Mouse (Mus musculus) cerebellum, adult 2 months (tissue): Measurements from ENCODE around the gene Lrit2.

ENCODE experiments used
- CTCF ChIP-seq: fragments of 200-500 bp; IDR thresholded peaks from 2 replicates; pipeline ENCODE4 v1.5.1; 2011; ENCODE audit warnings: low read depth, mild to moderate bottlenecking, control low read depth, low read length, moderate library complexity, borderline replicate concordance; ENCODE audit not compliant: insufficient read depth
- POLR2A ChIP-seq: fragments of 200-500 bp; IDR thresholded peaks from 2 replicates; pipeline ENCODE4 v1.6.1; 2011; ENCODE audit warnings: low read length, control low read depth, borderline replicate concordance; ENCODE audit not compliant: insufficient read depth

DNA sequence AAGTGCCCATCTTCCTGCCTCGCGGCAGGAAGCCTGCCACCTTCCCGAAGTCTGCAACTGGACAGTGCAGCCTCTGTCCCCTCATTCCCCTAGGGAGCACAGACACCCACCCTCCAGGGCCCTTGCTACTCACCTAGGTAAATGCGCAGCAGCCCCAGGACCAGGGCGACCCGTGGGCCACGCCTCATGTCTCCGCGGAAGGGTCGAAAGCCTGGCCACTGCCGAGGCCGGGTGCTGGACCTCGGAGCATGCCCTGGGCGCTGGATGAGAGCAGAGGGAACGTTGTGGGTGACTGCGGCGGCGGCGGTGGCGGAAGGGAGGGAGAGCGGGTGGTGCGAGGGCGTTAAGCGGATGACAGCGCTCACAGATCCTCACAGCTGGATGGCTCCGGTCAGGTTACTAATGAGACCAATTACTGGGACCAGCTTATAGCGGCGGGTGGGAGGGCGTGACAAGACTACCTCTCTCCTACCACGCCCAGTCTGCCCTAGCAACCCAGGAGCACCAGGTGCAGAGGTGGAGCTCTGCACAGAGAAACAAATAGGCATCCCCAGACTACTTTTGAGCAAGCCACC is 30.3 kb downstream of the Lrit2 start, which contains the start of gene Cdhr1:
- TF ChIP-seq CTCF (no peak), POLR2A (no peak)
